Mouse (Mus musculus) olfactory bulb, adult 2 months (tissue): Measurements from ENCODE around the gene Pbp2. TPM values are rescaled to one million over a fixed set of nuclear protein-coding genes. Genes with fewer than 3 reads are reported as not detected.

Source experiments
- H3K27ac ChIP-seq: fragments of 200-500 bp; 2 replicates; pipeline ENCODE4 v1.5.1; 2012; ENCODE audit warnings: low read depth, low read length; ENCODE audit not compliant: insufficient read depth
- H3K4me1 ChIP-seq: fragments of 200-500 bp; 2 replicates; pipeline ENCODE4 v1.6.1; 2012; ENCODE audit warnings: low read length; ENCODE audit not compliant: control insufficient read depth, insufficient read depth
- H3K4me3 ChIP-seq: fragments of 200-500 bp; 2 replicates; pipeline ENCODE4 v1.5.1; 2012; ENCODE audit warnings: mild to moderate bottlenecking, low read depth, low read length, moderate library complexity; ENCODE audit not compliant: insufficient read depth
- CTCF ChIP-seq: fragments of 200-500 bp; IDR thresholded peaks from 2 replicates; pipeline ENCODE4 v1.5.1; 2012; ENCODE audit warnings: low read depth, mild to moderate bottlenecking, low read length, moderate library complexity; ENCODE audit not compliant: insufficient read depth
- POLR2A ChIP-seq: fragments of 200-500 bp; IDR thresholded peaks from 2 replicates; pipeline ENCODE4 v1.6.1; 2012; ENCODE audit warnings: mild to moderate bottlenecking, low read depth, low read length, moderate library complexity; ENCODE audit not compliant: insufficient read depth
- WGBS: fragments of 180-500 bp; shearing (Covaris S2); methylation state at CpG from one replicate; pipeline ENCODE4 v1.1.7; 2018; 5-methylcytosine and 5-hydroxymethylcytosine counted together
- polyA plus RNA-seq: library from polyadenylated mRNA; stranded (reverse); fragments of >200 nt; gene quantifications from 2 replicates; pipeline ENCODE4 v1.2.4, GENCODE M21; 2012; ENCODE audit warnings: low replicate concordance; ENCODE audit not compliant: missing spikeins, insufficient read depth, insufficient read length

The Pbp2 gene
- polyA plus RNA-seq, 1 experiment: not detected

DNA sequence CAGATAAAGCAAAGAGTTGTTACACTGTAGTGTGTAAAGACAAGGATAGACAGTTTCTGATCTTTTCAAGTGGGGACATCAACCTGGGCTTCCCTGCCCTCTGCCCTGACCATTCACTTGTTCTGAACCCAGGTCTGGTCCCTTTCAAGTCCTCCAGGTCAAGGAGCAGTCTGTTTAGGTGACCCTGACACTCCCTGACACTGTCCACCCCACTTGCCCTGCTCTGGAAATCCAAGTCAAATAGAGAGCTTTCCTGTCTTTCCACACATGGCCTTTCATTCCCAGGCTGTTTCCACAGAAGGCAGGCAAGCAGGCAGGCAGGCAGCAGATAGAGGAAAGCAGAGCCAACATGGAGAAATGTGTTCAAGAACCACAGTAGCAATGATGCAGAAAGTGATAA, 41.8 kb downstream of the Pbp2 start:
- Histone ChIP-seq H3K4me3 (no peak overlapping the region), H3K4me1 (peaks cover 5% of the 10 kb centered on the region; the same call in 1 of the 2 replicates), H3K27ac (no peak overlapping the region)
- TF ChIP-seq POLR2A (no peak), CTCF (no peak)

DNA sequence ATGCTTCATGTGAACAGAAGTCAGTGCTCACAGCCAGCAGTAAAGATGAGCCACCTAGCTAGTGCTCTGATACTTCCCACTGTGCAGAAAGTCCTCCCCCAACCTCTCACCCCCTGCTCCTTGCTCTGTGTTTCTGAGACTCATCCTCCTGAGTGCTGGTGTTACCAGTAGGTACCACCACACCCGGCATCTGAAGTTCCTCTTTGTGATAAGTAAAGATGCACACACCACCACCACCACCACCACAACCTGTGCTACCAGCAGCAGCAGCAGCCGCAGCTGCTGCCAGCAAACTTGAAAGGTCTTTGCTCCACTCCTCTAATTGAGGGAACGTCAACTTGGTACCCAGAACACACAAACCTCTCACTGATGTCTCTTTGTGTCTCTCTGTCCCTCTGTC, 43.0 kb downstream of the Pbp2 start:
- TF ChIP-seq CTCF (no peak), POLR2A (no peak)
- WGBS: 79% methylated on average over 3 of the region's 3 CpGs
- peaks cover 5% of the 10 kb centered on the region; the same call in 1 of the 2 replicates for H3K4me1 ChIP-seq
- H3K4me3 ChIP-seq: no peak overlapping the region
- no peak overlapping the region for H3K27ac ChIP-seq

DNA sequence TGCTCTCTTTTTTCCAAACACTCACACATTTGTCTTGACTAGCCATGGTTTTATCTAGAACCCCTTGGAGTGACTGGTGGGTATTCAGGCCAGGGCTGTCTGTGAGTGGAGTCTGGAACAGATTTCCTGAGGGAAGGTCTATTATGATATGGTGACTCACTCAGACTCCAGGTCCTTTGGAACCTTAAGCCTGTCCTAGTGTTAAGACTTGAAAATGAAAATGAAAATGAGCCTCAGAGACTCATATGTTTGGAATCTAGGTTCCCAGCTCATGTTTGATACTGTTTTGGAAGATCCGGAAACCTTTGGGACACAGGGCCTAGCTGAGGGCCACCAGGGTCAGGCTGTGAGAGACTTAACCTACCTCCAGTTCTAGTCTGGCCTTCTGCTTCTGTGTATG, 44.1 kb downstream of the Pbp2 start:
- no peak overlapping the region for H3K27ac ChIP-seq
- H3K4me3 ChIP-seq: no peak overlapping the region
- TF ChIP-seq CTCF (no peak), POLR2A (no peak)
- H3K4me1 ChIP-seq: peaks cover 5% of the 10 kb centered on the region; the same call in 1 of the 2 replicates
- WGBS: 97% methylated on average over 1 of the region's 1 CpGs

DNA sequence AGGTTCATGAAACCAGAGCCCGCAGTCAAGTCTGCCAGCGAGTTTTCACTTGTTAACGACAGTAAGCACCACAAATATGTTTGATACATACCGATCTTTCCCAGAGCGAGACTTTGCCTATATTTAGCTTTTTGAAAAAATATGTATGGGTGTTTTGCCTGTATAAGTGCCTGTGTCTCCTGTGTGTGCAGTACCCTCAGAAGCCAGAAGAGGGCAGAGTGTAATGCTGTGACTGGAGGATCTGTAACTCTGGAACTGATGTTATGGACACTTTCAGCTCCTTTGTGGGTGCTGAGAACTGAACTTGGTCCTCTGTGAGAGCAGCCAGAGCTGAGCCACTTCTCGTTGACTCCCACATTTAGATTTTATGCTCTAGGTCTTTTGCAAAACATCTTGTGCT, 46.1 kb downstream of the Pbp2 start:
- 96% methylated on average over 6 of the region's 6 CpGs for WGBS

DNA sequence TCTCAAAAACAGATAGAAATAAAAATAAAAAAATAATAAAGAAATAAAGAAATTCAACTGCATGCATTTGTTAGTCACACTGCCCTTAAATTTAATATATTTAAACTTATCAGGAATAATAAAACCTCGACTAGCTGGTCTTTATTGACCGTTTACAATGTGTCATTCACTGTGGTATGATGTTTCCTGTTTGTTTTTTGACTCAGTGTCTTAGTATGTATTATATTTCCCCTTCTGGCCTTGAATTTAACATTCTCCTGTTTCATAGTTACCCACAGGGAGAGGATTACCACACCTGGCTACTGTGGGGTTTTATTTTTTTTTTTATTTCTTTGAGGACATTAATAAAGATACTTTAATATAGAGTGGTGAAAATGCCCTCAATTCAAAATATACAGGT, 47.6 kb downstream of the Pbp2 start:
- TF ChIP-seq CTCF (no peak), POLR2A (no peak)
- WGBS: 84% methylated on average over 2 of the region's 2 CpGs

More for the DNA sequence above, 46.1 kb downstream of the Pbp2 start:
- Histone ChIP-seq H3K27ac (no peak overlapping the region), H3K4me3 (no peak overlapping the region), H3K4me1 (peaks cover 3% of the 10 kb centered on the region; the same call in 1 of the 2 replicates)
- no peak for TF ChIP-seq CTCF
- TF ChIP-seq POLR2A: no peak

DNA sequence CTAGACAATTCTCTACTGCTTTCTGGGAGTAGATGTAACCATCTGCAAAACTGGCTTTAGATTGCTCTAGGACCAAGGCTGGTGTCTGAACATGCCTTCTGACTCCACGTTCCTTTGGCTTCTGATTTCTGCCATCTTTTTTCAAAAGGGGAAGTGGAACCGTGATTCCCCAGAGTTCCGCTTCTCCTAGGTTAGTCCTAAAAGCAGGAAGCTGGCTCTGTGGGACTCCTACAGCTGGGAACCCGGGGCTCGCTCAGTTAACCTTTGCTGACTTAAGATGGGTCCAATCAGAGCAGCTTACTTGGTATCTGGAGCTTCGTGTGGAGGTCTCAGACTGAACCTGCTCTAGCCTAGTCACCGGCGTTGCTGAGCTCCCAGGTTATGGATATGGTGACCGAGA, 49.1 kb downstream of the Pbp2 start:
- TF ChIP-seq POLR2A (no peak), CTCF (no peak)
- WGBS: 91% methylated on average over 9 of the region's 9 CpGs

More for the DNA sequence above, 47.6 kb downstream of the Pbp2 start:
- H3K27ac ChIP-seq: no peak overlapping the region
- H3K4me1 ChIP-seq: no peaks in the 10 kb centered on the region
- H3K4me3 ChIP-seq: no peak overlapping the region

DNA sequence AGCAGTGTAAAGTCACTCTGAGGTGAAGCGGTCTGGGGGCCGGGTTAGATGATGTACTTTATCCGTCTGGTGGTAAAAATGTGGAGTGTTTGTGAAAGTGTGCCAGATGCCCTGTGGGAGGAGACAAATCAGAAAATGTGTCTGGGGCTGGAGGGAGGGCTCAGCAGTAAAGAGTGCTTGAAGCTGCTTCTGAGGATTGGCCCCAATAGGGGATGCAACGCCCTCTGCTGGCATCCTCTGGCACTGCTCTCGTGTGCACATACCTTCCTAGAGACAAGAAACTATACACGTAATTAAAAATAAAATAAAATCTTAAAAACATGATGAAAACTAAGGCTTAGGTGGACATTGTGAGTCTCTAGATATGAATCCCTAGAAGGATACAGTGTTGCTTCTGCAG, 49.8 kb downstream of the Pbp2 start:
- TF ChIP-seq CTCF: no peak
- TF ChIP-seq POLR2A: no peak
- WGBS: 95% methylated on average over 6 of the region's 6 CpGs
- no peak overlapping the region for H3K4me3 ChIP-seq

More for the DNA sequence above, 49.1 kb downstream of the Pbp2 start:
- H3K4me1 ChIP-seq: no peaks in the 10 kb centered on the region
- no peak overlapping the region for H3K27ac ChIP-seq
- no peak overlapping the region for H3K4me3 ChIP-seq

More for the DNA sequence above, 49.8 kb downstream of the Pbp2 start:
- Histone ChIP-seq H3K27ac (no peak overlapping the region), H3K4me1 (no peaks in the 10 kb centered on the region)

Other genes starting within 250 kb of the Pbp2 start
- gene Gprc5a, start 244.8 kb downstream of the Pbp2 start, polyA plus RNA-seq: not detected in 2 replicates
- not detected in 2 replicates for gene Gprc5d, start 192.1 kb downstream of the Pbp2 start, polyA plus RNA-seq
- 357 TPM in 1 of 2 replicates, not detected in the other for gene Fam234b, start 112.4 kb downstream of the Pbp2 start, polyA plus RNA-seq
- gene Hebp1, start 112.4 kb downstream of the Pbp2 start, polyA plus RNA-seq: not detected in 2 replicates
- gene Gsg1, start 56.1 kb downstream of the Pbp2 start, polyA plus RNA-seq: not detected in 2 replicates
- not detected in 2 replicates for gene Emp1, start 52.1 kb upstream of the Pbp2 start, polyA plus RNA-seq